Mouse (Mus musculus) myocyte (in vitro differentiated cells): ENCODE data around the gene Ldha.

Source experiments
- E2F4 ChIP-seq: IDR thresholded peaks from one replicate; pipeline ENCODE4 v1.6.1; 2011; ENCODE audit warnings: mild to moderate bottlenecking, control low read depth, moderate library complexity; ENCODE audit not compliant: insufficient read depth
- MAX ChIP-seq: IDR thresholded peaks from one replicate; pipeline ENCODE4 v1.6.1; 2011; ENCODE audit warnings: low read depth, mild to moderate bottlenecking, control low read depth
- MYOD1 ChIP-seq, 3 experiments: IDR thresholded peaks; one replicate each; pipeline ENCODE4 v1.6.1; 2011; ENCODE audit warnings: control low read depth in 2 of 3, low read depth in 2 of 3, mild to moderate bottlenecking in 2 of 3, moderate library complexity in 1 of 3; ENCODE audit not compliant: insufficient read length in 2 of 3, control insufficient read depth in 1 of 3
- MYOG ChIP-seq, 3 experiments: IDR thresholded peaks; one replicate each; pipeline ENCODE4 v1.6.1; 2011; ENCODE audit warnings: control low read depth in 2 of 3, low read depth in 2 of 3, mild to moderate bottlenecking in 2 of 3; ENCODE audit not compliant: insufficient read length in 2 of 3, control insufficient read depth in 1 of 3, insufficient read depth in 1 of 3
- POLR2A ChIP-seq: IDR thresholded peaks from one replicate; pipeline ENCODE4 v1.6.1; 2011; ENCODE audit warnings: low read depth, mild to moderate bottlenecking, control low read depth, moderate library complexity; ENCODE audit not compliant: insufficient read length
- REST ChIP-seq: IDR thresholded peaks from one replicate; pipeline ENCODE4 v1.6.1; 2011; ENCODE audit warnings: mild to moderate bottlenecking, control low read depth, moderate library complexity; ENCODE audit not compliant: insufficient read depth, insufficient read length
- TCF12 ChIP-seq: IDR thresholded peaks from one replicate; pipeline ENCODE4 v1.6.1; 2011; ENCODE audit warnings: mild to moderate bottlenecking, control low read depth; ENCODE audit not compliant: poor library complexity, insufficient read depth, severe bottlenecking
- TCF3 ChIP-seq: IDR thresholded peaks from one replicate; pipeline ENCODE4 v1.6.1; 2011; ENCODE audit warnings: low read depth, control low read depth; ENCODE audit not compliant: insufficient read length
- USF1 ChIP-seq: IDR thresholded peaks from one replicate; pipeline ENCODE4 v1.6.1; 2011; ENCODE audit warnings: low read depth, mild to moderate bottlenecking, control low read depth, moderate library complexity

DNA sequence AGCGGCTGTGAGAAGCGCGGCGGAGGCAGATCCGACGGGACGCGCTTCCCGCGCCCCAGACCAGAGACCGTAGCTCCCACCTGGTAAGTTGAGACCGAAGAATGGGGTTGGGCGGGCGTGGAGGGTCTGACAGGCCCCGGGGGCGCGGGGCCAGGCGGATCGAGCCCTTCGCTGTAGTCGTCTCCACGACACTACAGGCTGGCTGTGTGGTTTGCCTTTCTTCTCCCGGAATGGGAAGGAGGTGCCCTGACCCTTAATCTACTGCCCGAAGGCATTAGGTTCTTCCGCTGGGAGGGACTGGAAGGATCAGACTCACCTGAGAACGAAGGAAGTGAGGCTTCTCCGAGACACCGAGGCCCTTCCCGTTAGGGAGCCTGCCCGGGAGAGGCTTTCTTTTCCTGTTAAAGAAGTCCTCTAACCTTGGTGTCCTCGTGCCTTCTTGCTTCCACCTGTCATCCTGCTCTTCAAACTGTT, 45.0 kb upstream of the Ldha start:
- TF ChIP-seq POLR2A (no peak), MAX (no peak), TCF12 (no peak), MYOD1 (IDR thresholded peaks at IDR 0.05; ENCODE audit: control insufficient read depth in 1 of 3, insufficient read length in 2 of 3, low read depth in 2 of 3) (no peak), MYOG (IDR thresholded peaks at IDR 0.05; ENCODE audit: control insufficient read depth in 1 of 3, insufficient read depth in 1 of 3, insufficient read length in 2 of 3, low read depth in 2 of 3) (no peak), USF1 (no peak), E2F4 (no peak), TCF3 (no peak), REST (no peak)
